Mouse (Mus musculus) layer of hippocampus, postnatal 25 days (tissue): ENCODE results near the gene Wdr78. TPM values are rescaled to one million over a fixed set of nuclear protein-coding genes. Genes with fewer than 3 reads are reported as not detected.

Experiments
- DNase-seq, 2 experiments: peaks; one replicate each; pipeline ENCODE4 v3.0.0; 2022; ENCODE audit warnings: mixed read lengths in 2 of 2, low spot score in 1 of 2; ENCODE audit errors: extremely low spot score in 1 of 2
- total RNA-seq, 2 experiments: library from RNA; stranded (reverse); gene quantifications; 2 replicates each; pipeline ENCODE4 v1.2.3; 2021

Gene Wdr78
- total RNA-seq, 2 experiments from 2014 or later = 10.3 to 10.8 TPM

DNA sequence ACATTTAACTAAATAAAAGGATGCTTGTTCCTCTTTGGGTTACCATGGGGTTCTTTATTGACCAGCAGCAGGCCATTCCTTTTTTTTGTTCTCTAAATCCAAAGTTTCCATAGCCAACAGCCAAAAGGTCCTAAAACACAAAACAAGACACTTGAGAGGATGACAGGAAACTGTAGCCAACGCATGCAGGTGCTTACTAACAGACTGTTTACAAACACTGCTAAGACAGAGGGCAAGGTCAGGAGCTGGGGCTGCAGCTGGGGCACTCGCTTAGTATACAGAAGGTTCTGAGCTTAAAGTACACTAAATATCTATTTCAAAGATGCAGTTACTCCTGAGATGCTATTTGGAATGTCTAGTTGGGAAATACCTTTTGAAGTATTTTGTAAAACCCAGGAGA, 49.9 kb downstream of the Wdr78 start:
- DNase-seq = no peak

DNA sequence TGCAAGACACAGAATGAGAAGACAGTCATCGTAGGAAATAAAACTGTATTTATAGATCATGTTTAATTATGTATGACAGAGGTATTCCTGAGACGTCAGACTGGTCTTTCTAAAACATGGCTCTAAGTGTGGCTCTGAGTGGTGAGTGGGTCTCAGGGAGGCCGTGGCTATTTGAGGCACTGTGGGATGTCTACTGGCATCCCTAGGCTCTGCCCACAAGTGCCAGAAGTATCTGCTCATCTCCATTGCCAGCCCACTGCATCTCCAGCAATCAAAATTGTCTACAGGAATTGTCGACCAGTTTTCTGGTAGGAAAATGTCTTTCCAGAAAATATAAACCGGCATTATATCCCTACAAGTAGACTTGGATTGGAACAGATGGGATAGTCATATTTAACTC, 57.4 kb downstream of the Wdr78 start:
- DNase-seq = no peak

DNA sequence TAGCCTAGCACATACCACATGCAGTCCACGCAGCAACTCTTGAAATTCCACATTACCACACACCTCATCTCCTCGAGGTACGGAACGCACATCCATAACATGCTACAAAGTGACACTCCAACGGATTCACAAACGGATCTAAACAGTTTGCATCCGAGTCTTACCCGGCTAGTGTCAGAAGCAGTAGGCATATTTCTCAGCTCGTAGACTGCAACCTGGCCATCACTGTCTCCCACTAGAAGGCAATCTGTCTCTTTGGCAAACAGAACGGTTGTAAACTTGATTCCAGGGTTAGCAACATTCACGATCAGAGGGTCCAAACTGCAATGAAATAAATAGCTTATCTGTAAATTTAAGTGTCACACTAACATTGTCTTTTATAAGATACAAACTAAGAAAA, 66.3 kb downstream of the Wdr78 start:
- DNase-seq = no peak

DNA sequence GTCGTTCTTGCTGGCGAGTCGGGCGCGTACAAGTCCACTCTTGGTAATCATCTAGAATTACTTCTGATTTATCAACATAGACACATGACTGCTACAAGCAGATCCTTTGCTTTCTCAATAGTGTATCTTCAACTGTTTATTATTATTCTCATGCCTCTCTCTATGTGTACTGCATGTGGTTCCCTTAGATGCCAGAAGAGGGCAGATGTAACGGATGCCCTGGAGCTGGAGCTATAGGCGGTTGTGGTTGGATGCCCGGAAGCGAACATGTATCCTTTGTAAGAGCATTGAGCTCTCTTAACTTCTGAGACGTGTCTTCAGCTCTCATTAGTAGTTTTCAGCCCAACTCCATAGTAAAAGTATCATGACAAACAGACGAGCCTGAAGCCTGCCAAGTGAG, 71.4 kb downstream of the Wdr78 start:
- DNase-seq = no peak

DNA sequence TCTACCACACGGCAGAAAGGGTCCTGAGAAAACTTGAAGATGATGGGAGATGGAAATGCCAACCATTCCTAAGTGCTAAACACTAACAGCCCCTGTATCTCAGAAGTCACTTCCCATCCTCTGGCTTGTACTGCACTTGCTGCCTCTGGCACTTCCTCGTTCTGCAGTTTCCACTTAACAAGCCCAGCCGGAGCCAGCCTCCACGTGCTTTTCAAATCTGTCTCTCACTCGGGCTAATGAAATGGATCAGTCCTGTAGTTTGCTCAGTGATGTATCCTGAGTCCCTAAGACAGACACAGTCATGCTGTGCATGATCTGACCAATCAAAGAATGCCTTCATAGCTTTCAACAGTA, 74.5 kb downstream of the Wdr78 start:
- no peak for DNase-seq

DNA sequence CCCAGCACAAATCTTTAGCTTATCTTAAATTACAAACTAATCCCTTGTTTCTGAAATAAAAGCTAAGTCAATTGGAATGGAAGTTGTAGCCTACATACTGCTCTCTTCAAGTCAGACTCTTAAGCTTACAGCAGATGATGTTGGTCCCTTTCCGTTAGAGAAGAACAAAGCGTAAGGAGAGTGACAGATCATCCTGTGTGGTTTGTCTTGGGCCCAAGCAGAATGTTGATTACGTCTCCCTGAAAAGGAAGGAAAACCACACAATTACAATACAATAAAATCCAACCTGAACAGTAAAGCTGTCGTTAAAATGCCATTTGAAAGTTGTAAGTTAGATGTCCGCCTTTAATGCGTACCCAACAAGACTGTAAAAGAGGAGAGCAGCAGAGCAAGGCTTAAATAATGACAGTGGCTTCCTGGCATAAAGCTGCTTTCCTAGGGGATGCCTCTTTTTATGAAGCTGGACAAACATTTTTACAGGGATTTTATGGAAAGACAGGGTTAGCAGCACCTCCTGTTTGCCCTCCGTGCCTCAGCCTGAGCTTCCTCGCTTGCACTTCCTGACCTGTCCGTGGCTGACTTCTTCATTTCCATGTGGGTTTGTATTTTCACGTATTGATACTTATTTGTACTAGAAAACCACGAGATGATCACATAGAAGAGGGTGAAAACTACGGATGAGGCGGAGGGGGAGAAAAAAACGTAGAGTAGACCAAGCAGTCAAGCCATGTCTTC, 75.1 kb downstream of the Wdr78 start:
- no peak for DNase-seq

DNA sequence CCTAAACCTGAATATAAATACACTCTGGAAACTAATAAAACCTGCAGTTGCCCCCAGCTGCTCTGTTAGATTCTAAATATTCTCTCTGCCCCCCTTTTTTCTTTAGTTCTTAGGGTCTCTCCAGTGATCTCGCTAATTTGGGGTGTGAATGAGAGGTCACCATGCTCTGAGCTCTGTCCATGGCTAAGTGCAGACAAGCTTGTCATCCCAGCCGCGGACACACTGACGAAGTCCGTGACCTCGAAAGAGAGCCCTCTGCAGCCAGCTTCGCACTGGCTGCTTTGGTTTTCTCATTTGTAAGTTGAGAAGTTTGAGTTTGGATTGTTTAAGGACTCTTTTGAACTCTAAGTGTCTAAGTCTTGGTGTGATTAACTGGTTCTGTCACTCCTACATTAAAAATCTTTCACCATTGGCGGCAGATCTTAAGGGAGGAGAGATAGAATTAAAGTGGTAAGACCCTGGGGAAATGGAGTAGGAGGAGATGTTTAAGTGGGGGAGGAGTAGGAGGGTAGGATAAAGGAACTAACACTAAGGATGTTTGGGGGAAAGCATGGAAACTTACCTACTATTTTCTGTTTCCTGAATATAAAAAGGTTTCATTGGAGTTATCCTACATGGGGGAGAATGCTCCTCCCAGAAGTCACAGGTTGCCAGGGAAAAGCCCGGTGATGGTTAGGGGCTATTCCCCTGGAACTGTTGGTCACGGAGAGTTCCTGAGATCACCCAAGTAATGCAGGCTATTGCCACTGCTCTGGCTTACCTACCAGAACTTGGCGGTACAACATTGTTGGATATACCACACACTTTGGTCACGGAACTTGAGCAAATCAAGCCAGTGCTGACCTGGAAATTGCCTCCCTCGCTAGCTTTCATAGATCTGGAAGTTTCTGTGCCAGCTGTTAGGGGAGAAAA, 85.9 kb downstream of the Wdr78 start:
- DNase-seq = no peak

DNA sequence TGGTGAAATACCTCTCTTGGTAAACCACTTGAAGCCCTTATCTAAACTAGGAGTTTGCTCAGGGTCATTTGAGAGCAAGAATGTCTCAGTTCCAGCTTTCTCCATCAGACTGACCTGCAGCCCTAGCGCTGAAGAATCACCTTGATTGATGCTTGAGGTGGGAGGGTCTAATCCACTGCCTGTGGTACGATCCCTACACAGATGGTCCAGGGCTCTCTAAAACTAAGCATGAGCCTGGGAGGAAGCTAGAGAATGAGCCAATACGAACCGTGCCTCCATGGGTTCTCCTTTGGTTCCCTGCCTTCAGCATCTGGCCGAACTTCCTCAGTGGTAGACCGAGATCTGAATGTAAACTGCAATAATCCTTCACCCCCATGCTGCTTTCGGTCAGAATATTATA, 86.6 kb downstream of the Wdr78 start:
- no peak for DNase-seq

DNA sequence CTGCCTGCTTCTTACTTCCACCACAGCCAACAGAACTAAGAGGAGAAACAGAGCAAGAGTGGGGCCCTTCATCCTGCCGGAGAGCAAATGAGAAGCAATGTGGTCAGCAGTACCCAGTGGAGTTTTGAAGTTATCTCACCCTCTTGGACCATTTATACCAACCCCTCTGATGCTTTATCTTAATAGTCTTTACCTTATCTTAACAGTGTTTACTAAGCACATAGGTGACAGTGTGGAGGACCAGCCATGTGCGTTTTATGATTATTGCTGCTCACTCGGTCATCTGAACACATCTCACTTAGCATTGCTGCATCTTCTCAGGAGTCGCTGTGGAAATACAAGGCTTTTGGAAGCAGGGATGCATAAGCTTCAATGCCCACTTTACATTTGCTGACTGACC, 87.7 kb downstream of the Wdr78 start, which contains the start of gene Insl5:
Gene Insl5 (minus strand): TSS at position 222 of the 400 bp plus-strand sequence.
- DNase-seq = no peak

DNA sequence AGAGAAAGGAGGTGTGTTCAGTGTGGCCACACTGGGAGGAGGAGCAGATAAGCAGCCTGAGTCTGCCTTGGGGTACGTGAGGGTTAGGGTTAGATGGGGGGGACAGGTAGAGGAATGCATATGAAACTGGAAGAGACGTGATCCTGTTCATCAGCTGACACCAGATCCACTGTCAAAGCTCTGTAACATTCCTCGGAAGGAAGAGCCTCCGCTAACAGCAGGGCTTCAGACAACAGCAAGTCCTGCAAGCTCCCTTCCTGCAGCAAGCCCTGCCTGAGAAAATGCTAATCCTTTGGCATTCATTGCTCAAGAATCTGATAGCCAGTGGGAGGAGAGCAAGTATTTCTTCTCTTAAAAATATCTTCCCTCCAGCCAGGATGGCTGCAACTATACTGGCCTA, 100.9 kb downstream of the Wdr78 start:
- DNase-seq = no peak

DNA sequence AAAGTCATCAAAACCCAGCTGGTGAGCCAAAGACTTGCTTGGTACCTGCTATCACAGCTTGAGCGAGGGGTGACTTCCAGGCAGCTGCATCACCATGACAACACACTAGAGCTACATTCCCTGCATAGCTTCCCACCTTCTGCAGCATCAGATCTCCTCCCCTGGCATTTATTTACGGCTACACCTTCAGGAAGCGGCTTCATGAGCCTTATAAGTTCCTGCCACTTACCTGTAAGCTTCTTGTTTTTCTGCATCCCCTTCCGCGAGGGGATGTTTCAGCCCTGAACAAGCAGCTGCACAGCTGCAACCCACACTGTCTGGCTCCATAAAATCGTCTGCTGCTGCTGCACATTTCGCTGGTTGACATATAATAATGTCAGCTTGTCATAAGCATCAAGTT, 102.5 kb downstream of the Wdr78 start:
- no peak for DNase-seq

DNA sequence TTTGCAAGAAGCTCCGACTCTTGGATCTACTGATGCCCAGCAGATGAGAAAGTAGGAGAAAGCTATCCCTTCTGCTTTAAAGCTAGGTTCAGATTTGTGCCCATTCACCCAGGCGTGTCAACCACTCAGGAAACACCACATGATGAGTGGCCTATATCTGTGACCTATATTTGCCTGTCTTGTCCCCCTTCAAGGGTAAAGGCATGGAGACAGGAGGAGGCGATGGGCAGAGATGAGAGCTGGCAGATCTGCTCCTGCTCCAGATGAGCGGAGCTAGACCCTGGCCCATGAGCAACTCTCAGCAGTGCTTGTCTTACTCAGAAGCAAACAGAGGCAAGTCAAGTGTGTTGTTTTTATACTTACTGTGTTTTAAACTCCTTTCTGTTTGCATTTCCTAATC, 103.6 kb downstream of the Wdr78 start:
- DNase-seq = no peak

DNA sequence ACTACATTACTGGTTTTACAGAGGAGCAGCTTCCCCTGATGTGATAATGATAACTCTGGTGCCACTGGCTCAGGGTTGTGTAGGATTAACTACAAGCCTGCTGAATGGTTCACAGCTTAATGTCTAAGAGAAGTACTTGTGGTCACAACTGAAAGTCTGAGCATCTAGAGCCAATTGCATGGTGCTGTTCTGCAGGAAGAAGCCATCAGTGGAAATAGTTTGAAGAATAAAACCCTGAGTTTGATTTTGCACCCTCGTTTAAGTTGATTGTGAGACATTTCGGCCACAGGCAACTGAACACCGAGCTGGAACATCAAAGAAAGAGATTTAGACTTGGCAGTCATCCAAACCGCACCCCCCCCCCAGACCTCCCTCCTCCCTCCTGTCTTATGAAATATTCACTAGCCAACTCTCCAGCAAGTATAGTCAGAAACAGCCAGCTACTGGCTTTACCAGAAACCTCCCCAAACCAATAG, 107.4 kb downstream of the Wdr78 start:
- no peak for DNase-seq

DNA sequence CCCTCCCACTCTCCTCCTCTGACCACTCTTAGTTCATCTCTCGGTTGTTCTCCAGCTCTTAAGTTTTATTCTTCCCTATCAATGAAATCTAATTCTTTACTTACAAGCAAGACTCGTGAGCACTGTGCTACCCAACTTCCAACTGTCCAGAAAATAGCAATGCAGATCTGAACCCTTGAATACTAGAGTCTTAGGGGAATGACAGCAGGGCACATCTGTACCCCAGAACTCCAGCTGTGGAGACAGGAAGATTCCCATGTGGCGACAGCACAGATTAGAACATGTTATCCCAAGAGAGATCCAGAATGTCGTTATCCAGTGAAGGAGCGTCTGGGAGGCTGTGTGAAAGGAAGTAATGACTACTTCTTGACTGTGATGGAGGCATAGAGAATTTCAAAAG, 108.1 kb downstream of the Wdr78 start:
- no peak for DNase-seq

DNA sequence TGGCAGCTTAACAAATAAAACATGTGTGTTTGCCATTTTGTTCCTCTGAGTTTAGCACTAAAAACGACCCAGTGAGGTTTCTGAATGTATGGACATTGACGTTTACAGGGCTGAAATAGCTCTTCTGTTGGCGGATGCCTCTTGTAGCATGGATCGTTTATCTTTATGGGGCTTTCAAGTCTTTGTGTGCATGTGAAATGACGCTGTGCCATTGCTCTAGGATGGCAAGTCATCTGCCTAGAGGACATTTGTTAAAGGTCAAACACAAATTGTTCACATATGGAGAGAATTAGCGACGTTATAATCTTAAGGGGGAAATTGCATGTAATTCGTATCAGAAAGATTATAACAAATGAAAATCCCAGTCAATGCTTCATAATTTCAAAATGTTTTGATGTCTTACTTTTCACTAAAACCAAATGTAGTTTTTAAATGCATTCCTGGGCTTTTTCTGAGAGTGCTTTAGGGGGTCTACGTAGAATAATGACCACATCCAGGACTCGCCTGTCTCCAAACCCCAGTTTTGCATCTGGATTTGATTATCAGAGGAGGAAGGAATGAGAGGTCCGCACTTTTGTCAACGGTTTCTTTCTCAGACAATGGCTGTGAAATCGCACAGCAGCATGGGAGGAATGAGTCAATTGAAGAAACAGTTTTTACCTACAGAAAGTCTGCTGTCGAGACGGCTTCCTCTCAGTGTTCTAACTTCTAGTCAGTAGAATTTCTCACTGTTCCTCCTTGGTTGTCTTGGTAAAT, 109.0 kb downstream of the Wdr78 start:
- DNase-seq = no peak

DNA sequence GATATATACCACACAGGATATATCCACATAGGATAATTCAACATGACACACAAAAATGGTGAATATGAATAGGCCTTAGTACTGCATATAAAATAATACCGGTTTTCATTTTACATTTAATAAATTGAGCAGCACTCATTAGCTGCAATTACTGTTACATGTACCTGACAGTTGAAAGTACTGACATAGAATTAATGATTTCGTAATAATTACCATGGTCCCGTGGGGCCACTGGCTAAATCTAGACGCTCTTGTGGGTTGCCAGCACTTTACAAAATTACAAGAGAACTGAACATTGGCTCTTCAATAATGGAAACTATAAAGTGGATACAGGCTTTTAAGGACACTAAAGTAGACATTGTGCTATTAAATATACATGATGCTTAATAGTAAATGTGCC, 109.7 kb downstream of the Wdr78 start:
- DNase-seq = no peak

DNA sequence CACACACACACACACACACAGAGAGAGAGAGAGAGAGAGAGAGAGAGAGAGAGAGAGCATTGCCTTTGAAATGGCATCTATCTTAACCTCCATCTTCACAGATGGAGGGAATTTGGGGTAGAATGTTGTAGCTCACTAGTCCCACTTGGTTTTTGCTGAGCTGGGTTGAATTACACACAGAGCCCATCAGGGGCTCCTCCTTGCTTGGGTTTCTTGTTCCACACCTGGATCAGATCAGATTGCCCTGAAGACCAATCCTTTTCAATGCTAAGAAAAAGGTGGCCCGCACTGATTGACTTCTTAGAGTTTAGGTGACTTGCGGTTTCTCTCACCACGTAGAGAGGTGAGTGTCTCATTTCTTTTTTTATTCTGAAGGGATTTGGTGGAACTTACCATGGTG, 122.7 kb downstream of the Wdr78 start:
- no peak for DNase-seq

DNA sequence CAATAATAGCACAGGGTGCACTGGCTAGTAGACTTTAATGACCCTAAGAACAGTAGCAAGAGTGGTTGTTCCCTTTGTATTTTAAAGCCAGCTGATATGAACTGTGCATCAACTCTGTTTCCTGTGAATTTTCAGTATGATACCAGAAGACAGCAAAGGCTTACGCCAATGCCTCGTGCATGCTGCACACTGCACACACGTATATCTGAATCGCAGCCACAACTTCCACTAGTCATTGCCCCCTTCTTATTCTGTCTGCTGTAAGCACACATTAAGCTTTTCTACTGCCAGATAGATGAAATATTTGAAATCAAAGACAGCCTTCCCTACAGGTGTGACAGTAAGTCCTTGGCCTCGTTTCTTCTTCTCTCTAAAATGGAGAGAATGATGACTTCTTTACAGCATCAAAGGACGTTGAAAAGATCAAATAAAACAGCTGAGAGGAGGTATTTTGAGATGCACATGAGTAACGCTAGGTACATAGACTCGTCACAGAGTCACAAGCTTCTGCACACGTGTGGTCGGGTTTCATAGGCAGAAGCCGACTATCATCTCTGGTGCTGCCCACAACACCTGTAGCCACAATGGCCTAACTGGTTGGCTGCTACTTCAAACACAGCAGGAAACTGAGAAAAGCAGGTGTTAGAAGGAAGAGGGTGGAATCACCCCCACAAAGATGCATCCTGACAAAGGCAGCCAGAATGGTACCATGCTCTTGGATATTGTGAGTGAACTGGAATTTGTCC, 123.6 kb downstream of the Wdr78 start:
- DNase-seq = no peak

DNA sequence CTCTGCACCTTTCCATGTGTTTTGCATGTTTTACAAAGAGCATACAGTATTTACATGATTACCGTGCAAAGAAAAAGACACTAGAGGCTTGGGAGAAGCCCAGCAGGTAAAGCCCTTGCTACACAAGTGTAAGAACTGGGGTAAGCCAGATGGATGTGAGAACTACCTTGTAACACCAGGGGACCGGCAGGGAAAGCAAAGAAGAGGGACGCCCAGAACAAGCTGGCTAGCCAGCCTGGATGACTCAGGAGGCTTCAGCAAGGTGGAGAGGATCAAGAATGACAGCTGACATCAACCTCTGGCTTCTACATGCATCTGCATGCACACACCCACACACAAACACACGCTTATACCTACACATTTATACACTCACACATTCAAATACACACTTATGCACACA, 124.3 kb downstream of the Wdr78 start:
- no peak for DNase-seq

DNA sequence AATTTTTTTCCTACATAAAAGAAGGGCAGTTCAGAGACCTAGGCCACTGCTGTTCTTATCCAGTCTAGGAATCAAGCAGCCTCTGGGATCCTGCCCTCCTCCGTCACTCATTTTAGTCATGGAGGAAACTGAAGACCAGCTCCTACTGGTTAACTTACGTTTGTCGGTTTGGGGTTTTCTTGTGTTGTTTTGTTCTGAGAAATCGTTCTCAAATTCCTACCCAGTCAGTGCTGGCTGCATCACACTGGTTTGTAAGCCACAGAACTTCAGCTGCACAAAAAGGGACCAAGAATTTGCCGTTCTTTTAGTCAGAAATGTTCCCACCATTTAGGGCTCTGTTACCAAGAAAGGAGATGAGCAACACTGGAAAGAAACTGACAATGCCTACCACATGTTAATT, 125.0 kb downstream of the Wdr78 start:
- no peak for DNase-seq
